Mouse (Mus musculus) heart, adult 2 months (tissue): ENCODE results near the gene Gm47969.

Source experiments
- CTCF ChIP-seq: fragments of 200-600 bp; IDR thresholded peaks from 2 replicates; pipeline ENCODE4 v1.8.1; 2022; ENCODE audit warnings: antibody characterized with exemption, mild to moderate bottlenecking, moderate library complexity
- EP300 ChIP-seq: fragments of 200-500 bp; IDR thresholded peaks from 2 replicates; pipeline ENCODE4 v1.6.1; 2011; ENCODE audit warnings: low read depth, low read length, control low read depth; ENCODE audit not compliant: insufficient read depth
- POLR2A ChIP-seq: fragments of 200-500 bp; IDR thresholded peaks from 2 replicates; pipeline ENCODE4 v1.6.1; 2011; ENCODE audit warnings: mild to moderate bottlenecking, low read depth, low read length, control low read depth; ENCODE audit not compliant: insufficient read depth

GRCm38 (mm10) chr1:83075526-83076189, 30.9 kb downstream of the Gm47969 start:
- TF ChIP-seq POLR2A: no peak
- no peak for TF ChIP-seq EP300
- no peak for TF ChIP-seq CTCF
